Mouse (Mus musculus): ENCODE measurements at regions not wholly inside any gene's neighbourhood (a gene's known extent, or its start where the extent isn't known, plus 50 kb on each side); places are given as distances from the start of the nearest gene placed in this dataset.
A peak's percentile ranks its signal among the peaks of the same experiment; 100 is the strongest.

DNA sequence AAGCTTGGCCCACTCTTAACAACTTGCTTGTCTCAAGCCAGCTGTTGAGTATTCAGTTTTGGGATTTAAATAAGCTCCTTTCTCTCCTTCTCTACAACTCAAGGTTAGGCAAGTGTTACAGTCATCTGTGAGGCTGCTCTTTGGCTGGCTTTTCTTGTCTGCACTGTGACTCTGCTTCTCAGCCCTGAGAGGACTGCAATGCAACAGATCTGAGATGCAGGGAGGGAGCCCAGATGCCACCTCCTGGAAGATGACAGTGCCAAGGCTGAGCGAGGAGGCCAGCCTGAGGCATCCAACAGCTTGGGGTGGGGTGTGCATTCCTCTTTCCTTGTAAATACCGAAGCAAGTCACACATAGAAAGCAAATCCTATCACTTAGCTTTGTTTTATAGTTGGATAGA is 86.2 kb upstream of the Arhgap32 start:
- 60% methylated on average over 2 of the region's 2 CpGs for WGBS

DNA sequence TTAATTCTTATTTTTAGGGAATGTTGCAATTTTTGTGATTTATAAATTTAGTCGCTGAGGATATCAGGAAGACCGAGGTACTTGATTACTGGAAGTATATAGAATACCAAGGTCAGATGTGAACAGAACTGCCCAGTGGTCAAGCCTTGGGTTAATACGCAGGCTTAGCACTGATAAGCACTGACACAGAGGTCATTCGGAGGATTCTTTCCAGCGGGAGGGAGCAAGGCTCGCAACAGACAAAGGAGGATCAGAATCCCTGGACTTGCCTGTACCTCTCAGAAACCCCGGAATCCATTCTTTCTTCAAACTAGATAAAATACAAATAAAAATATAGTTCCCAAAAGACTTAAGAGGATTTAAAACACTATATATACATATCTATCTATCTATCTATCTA is 85.7 kb upstream of the Arhgap32 start:
- ATAC-seq (replicated peaks; ENCODE audit: insufficient number of reproducible peaks, low FRiP score, low TSS enrichment, low read depth) (no peak), DNase-seq (ENCODE audit: low spot score) (no peak)
- Histone ChIP-seq H3K4me2 (ENCODE audit: low read depth, low read length) (no peak overlapping the region), H3K9me3 (replicated peaks; ENCODE audit: control insufficient read depth, low read length) (no peaks in the 10 kb centered on the region), H3K4me1 (ENCODE audit: control insufficient read depth, insufficient read depth, low read length) (no peaks in the 10 kb centered on the region), H3K27ac (replicated peaks; ENCODE audit: low read depth, low read length) (no peak overlapping the region), H3K36me3 (replicated peaks; ENCODE audit: control insufficient read depth, insufficient read depth, low read depth, low read length) (no peaks in the 10 kb centered on the region), H3K4me3 (ENCODE audit: low read depth, low read length) (no peak overlapping the region), H3K27me3 (ENCODE audit: control insufficient read depth, insufficient read depth, low read length) (no peaks in the 10 kb centered on the region), H3K9ac (replicated peaks; ENCODE audit: low read length) (no peak overlapping the region)
- 67% methylated on average over 7 of the region's 7 CpGs for WGBS

More for the DNA sequence above, 86.2 kb upstream of the Arhgap32 start:
- no peak overlapping the region for H3K4me2 ChIP-seq (ENCODE audit: low read depth, low read length)
- H3K36me3 ChIP-seq (replicated peaks; ENCODE audit: control insufficient read depth, insufficient read depth, low read depth, low read length) = no peaks in the 10 kb centered on the region
- H3K4me3 ChIP-seq (ENCODE audit: low read depth, low read length) = no peak overlapping the region
- H3K27ac ChIP-seq (replicated peaks; ENCODE audit: low read depth, low read length) = no peak overlapping the region
- H3K9me3 ChIP-seq (replicated peaks; ENCODE audit: control insufficient read depth, low read length) = no peaks in the 10 kb centered on the region
- DNase-seq (ENCODE audit: low spot score) (no peak), ATAC-seq (replicated peaks; ENCODE audit: insufficient number of reproducible peaks, low FRiP score, low TSS enrichment, low read depth) (no peak)
- H3K27me3 ChIP-seq (ENCODE audit: control insufficient read depth, insufficient read depth, low read length) = no peaks in the 10 kb centered on the region
- no peak overlapping the region for H3K9ac ChIP-seq (replicated peaks; ENCODE audit: low read length)
- H3K4me1 ChIP-seq (ENCODE audit: control insufficient read depth, insufficient read depth, low read length) = no peaks in the 10 kb centered on the region

DNA sequence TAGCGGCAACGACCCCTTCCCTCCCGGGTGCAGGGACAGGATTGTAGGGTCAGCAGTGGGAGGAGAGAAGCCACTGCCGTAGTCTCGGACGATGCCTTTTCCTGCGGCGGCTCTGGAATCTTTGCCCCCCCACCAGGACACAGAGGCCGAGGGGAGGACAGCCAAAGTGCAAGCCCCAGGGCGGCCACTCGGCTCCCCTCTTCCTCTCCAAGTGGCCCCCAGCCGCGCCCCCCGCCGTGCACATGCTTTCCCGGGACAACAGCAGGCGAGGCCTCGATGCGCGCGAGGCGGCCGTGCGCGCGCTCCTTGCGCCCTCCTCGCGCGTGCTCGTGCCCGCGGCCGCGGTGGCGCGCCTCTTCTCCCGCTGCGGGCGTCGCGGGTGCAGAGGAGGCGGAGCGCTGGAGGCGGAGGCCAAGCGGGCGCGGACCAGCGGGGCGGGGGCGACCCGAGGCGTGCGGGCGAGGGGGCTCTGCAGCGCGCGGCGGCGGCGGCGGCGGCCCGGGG is 83.9 kb upstream of the Arhgap32 start:
- Histone ChIP-seq H3K27me3 (ENCODE audit: control insufficient read depth, insufficient read depth, low read length) (no peaks in the 10 kb centered on the region), H3K9me3 (replicated peaks; ENCODE audit: control insufficient read depth, low read length) (no peaks in the 10 kb centered on the region), H3K4me2 (ENCODE audit: low read depth, low read length) (peak overlapping the region; percentile 82), H3K9ac (replicated peaks; ENCODE audit: low read length) (peak overlapping the region; percentile 89), H3K36me3 (replicated peaks; ENCODE audit: control insufficient read depth, insufficient read depth, low read depth, low read length) (no peaks in the 10 kb centered on the region), H3K4me3 (ENCODE audit: low read depth, low read length) (peak overlapping the region; percentile 80), H3K27ac (replicated peaks; ENCODE audit: low read depth, low read length) (peak overlapping the region; percentile 59; the same call in 1 of the 2 replicates), H3K4me1 (ENCODE audit: control insufficient read depth, insufficient read depth, low read length) (no peaks in the 10 kb centered on the region)
- ATAC-seq (replicated peaks; ENCODE audit: insufficient number of reproducible peaks, low FRiP score, low TSS enrichment, low read depth) (peak; percentile 82), DNase-seq (ENCODE audit: low spot score) (peak; percentile 93)
- WGBS = under 1% methylated on average over 10 of the region's 64 CpGs

DNA sequence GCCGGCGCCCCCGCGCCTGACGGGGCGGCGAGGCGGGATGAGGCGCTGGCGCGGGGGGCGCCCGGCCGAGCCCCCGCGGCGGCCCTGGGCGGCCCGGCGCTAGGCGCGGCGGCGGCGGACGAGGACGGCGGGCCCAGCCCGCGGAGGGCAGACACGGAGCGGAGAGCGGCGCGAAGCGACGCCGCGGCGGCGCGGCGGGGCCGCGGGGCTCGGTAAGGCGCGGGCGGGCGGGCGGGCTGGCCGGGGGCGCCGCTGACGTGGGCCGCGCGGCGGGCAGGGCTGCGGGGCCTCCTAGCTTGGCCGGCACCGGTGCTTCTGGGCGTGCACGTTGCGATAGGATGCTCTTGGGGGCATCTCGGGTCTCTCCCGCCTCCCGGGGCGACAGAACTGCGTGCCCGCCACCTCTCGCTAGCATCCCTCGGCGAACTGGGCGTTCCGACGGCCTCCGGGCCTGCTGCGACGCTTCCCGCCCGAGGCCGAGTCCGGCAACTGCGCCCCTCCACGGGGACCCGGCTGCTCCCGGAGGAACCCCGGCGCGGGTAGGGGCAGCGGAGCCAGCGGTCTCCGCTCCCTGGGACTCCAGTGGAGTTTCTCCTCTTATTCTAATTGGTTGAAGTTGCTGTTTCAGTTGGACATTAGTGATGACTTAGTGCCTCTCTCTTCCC is 83.3 kb upstream of the Arhgap32 start:
- DNase-seq (ENCODE audit: low spot score) = peak; percentile 60
- peak overlapping the region; percentile 82 for H3K4me2 ChIP-seq (ENCODE audit: low read depth, low read length)
- no peaks in the 10 kb centered on the region for H3K27me3 ChIP-seq (ENCODE audit: control insufficient read depth, insufficient read depth, low read length)
- no peaks in the 10 kb centered on the region for H3K36me3 ChIP-seq (replicated peaks; ENCODE audit: control insufficient read depth, insufficient read depth, low read depth, low read length)
- H3K9ac ChIP-seq (replicated peaks; ENCODE audit: low read length) = peak overlapping the region; percentile 89
- no peaks in the 10 kb centered on the region for H3K4me1 ChIP-seq (ENCODE audit: control insufficient read depth, insufficient read depth, low read length)
- H3K4me3 ChIP-seq (ENCODE audit: low read depth, low read length) = peak overlapping the region; percentile 80
- 0% methylated on average over 53 of the region's 94 CpGs for WGBS
- H3K27ac ChIP-seq (replicated peaks; ENCODE audit: low read depth, low read length) = peak overlapping the region; percentile 59; the same call in 1 of the 2 replicates
- H3K9me3 ChIP-seq (replicated peaks; ENCODE audit: control insufficient read depth, low read length) = no peaks in the 10 kb centered on the region
- ATAC-seq (replicated peaks; ENCODE audit: insufficient number of reproducible peaks, low FRiP score, low TSS enrichment, low read depth) = peak; percentile 44

DNA sequence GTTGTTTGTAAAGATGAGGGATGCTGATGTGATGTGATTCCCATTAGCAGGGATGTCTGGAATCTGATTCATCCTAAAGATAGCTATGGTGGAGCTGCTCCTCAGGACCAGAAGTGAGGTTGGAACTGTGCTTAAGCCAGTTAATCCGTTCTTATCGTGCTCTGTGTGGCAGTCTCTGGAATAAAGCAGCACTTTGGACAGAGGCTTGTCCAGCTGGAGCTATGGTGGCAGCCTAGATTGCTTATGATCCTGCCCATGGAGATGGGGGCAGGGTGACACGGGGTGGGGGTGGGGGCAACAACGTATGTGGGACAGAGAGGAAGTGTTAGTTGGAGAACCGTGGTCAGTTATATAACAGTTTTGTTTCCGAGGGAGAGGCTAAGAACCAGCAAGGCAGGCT is 82.0 kb upstream of the Arhgap32 start:
- Histone ChIP-seq H3K4me3 (ENCODE audit: low read depth, low read length) (no peak overlapping the region), H3K27ac (replicated peaks; ENCODE audit: low read depth, low read length) (no peak overlapping the region), H3K9ac (replicated peaks; ENCODE audit: low read length) (no peak overlapping the region), H3K27me3 (ENCODE audit: control insufficient read depth, insufficient read depth, low read length) (no peaks in the 10 kb centered on the region), H3K36me3 (replicated peaks; ENCODE audit: control insufficient read depth, insufficient read depth, low read depth, low read length) (no peaks in the 10 kb centered on the region), H3K4me2 (ENCODE audit: low read depth, low read length) (peak overlapping the region; percentile 82; the same call in 1 of the 2 replicates), H3K4me1 (ENCODE audit: control insufficient read depth, insufficient read depth, low read length) (no peaks in the 10 kb centered on the region), H3K9me3 (replicated peaks; ENCODE audit: control insufficient read depth, low read length) (no peaks in the 10 kb centered on the region)
- 16% methylated on average over 6 of the region's 6 CpGs for WGBS
- ATAC-seq (replicated peaks; ENCODE audit: insufficient number of reproducible peaks, low FRiP score, low TSS enrichment, low read depth) = no peak
- DNase-seq (ENCODE audit: low spot score) = peak; percentile 56

DNA sequence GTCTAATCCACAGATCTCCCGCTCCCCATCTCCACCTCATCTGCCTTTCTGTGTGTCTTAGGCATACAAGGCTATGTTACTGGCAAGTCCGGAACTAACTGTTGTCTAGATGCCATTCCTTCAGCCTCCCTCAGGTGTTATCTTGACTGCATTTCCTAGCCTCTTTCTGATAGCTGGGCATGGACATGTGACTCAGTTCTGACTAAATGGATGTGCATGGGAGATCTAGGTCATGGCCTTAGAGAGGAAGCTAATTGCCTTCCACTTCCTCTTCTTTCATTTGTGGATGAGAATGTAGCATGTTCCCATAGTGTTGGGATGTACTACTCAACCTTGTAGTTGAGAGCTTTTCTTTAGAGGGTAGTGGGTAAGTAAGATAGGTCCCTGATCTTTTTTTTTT is 75.9 kb upstream of the Arhgap32 start:
- Histone ChIP-seq H3K36me3 (replicated peaks; ENCODE audit: control insufficient read depth, insufficient read depth, low read depth, low read length) (no peaks in the 10 kb centered on the region), H3K4me3 (ENCODE audit: low read depth, low read length) (no peak overlapping the region), H3K9ac (replicated peaks; ENCODE audit: low read length) (no peak overlapping the region), H3K27ac (replicated peaks; ENCODE audit: low read depth, low read length) (no peak overlapping the region), H3K9me3 (replicated peaks; ENCODE audit: control insufficient read depth, low read length) (no peaks in the 10 kb centered on the region), H3K4me1 (ENCODE audit: control insufficient read depth, insufficient read depth, low read length) (no peaks in the 10 kb centered on the region), H3K4me2 (ENCODE audit: low read depth, low read length) (no peak overlapping the region), H3K27me3 (ENCODE audit: control insufficient read depth, insufficient read depth, low read length) (no peaks in the 10 kb centered on the region)
- ATAC-seq (replicated peaks; ENCODE audit: insufficient number of reproducible peaks, low FRiP score, low TSS enrichment, low read depth) = no peak
- DNase-seq (ENCODE audit: low spot score) = no peak
- WGBS = 97% methylated on average over 2 of the region's 2 CpGs

DNA sequence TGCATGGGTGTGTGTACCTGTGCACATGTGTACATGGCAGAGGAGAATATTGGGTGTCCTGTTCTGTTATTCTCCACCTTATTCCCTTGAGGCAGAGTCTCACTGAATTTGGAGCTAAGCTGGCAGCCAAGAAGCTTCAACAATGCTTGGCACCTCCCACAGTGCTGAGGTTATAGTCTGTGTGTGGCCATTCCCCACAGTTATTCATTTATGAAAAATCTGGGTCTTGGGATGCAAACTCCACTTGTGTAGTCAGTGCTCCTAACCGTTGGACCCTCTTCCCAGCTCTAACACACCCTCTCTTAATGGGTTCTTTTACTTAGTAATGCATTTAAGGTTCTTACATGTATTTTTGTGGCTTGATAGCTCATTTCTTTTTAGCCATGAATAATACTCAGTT is 72.6 kb upstream of the Arhgap32 start:
- ATAC-seq (replicated peaks; ENCODE audit: insufficient number of reproducible peaks, low FRiP score, low TSS enrichment, low read depth) (no peak), DNase-seq (ENCODE audit: low spot score) (no peak)
- H3K27ac ChIP-seq (replicated peaks; ENCODE audit: low read depth, low read length) = no peak overlapping the region
- WGBS = 94% methylated on average over 1 of the region's 1 CpGs
- H3K4me2 ChIP-seq (ENCODE audit: low read depth, low read length) = no peak overlapping the region
- H3K4me3 ChIP-seq (ENCODE audit: low read depth, low read length) = no peak overlapping the region
- H3K9ac ChIP-seq (replicated peaks; ENCODE audit: low read length) = no peak overlapping the region
- H3K36me3 ChIP-seq (replicated peaks; ENCODE audit: control insufficient read depth, insufficient read depth, low read depth, low read length) = no peaks in the 10 kb centered on the region
- H3K27me3 ChIP-seq (ENCODE audit: control insufficient read depth, insufficient read depth, low read length) = no peaks in the 10 kb centered on the region
- H3K4me1 ChIP-seq (ENCODE audit: control insufficient read depth, insufficient read depth, low read length) = no peaks in the 10 kb centered on the region
- H3K9me3 ChIP-seq (replicated peaks; ENCODE audit: control insufficient read depth, low read length) = no peaks in the 10 kb centered on the region

DNA sequence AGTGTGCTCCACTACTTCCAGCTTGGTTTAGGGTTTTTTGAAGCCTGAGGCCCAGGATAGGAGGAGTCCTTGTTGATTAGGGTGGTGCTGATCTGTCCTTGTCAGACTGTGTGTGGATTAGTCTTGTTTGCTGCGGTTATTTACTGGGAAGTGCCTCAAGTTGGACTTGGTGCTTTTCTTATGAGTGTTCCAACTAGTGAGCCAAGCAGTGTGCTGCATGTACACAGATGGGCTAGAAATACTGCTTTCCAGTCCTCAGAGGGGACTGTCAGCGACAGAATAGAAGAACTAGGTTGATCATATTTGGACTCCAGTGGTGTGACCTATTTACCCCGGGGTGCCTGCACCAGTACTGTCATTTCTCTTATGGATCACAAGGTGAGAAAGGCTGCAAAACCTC is 69.1 kb upstream of the Arhgap32 start:
- no peaks in the 10 kb centered on the region for H3K36me3 ChIP-seq (replicated peaks; ENCODE audit: control insufficient read depth, insufficient read depth, low read depth, low read length)
- DNase-seq (ENCODE audit: low spot score) (no peak), ATAC-seq (replicated peaks; ENCODE audit: insufficient number of reproducible peaks, low FRiP score, low TSS enrichment, low read depth) (no peak)
- no peaks in the 10 kb centered on the region; the same call in 1 of the 2 replicates for H3K4me1 ChIP-seq (ENCODE audit: control insufficient read depth, insufficient read depth, low read length)
- H3K4me3 ChIP-seq (ENCODE audit: low read depth, low read length) = no peak overlapping the region
- no peak overlapping the region for H3K27ac ChIP-seq (replicated peaks; ENCODE audit: low read depth, low read length)
- H3K27me3 ChIP-seq (ENCODE audit: control insufficient read depth, insufficient read depth, low read length) = no peaks in the 10 kb centered on the region
- no peak overlapping the region for H3K9ac ChIP-seq (replicated peaks; ENCODE audit: low read length)
- WGBS = 89% methylated on average over 3 of the region's 3 CpGs
- H3K9me3 ChIP-seq (replicated peaks; ENCODE audit: control insufficient read depth, low read length) = no peaks in the 10 kb centered on the region
- H3K4me2 ChIP-seq (ENCODE audit: low read depth, low read length) = no peak overlapping the region
